Mouse (Mus musculus): ENCODE data around the gene Dapp1. TPM values are rescaled to one million over a fixed set of nuclear protein-coding genes. Genes with fewer than 3 reads are reported as not detected.
"Not testable (repeated sequence)": the region's sequence is repeated elsewhere in the genome, so short reads cannot be mapped to it uniquely, and the experiment has no call there.

Gene Dapp1
- polyA plus RNA-seq, 1 experiment = 0.16 TPM

DNA sequence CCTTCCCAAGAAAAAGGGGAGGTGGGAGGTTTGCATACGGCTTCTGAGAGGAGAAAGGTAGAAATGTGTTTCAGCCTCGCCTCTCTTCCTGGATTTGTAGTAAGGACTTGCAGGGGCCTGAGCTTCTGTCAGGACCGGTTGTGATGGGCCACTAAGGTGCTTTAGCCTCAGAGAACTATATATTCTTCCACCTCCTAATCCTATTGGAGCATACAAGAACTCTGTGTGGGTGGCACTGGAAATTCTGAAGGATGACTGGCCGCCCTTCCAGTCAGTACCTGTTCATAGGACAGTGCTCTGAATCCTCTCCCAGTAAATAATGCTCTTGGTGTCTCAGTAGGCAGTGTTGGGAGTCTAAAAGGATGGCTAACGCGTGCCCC, 62.4 kb downstream of the Dapp1 start:
- Histone ChIP-seq H3ac (ENCODE audit: control insufficient read depth, insufficient read length) (peak overlapping the region; percentile 45), H3K27me3 (ENCODE audit: control insufficient read depth, insufficient read depth, insufficient read length) (no peaks in the 10 kb centered on the region), H3K79me2 (ENCODE audit: control insufficient read depth, insufficient read depth) (peaks cover 24% of the 10 kb centered on the region), H3K4me2 (ENCODE audit: low read depth) (peak overlapping the region; percentile 71), H3K36me3 (ENCODE audit: control insufficient read depth, insufficient read depth) (peaks cover 4% of the 10 kb centered on the region), H3K4me3 (peak overlapping the region; percentile 87)
- TF ChIP-seq USF1 (IDR thresholded peaks at IDR 0.05; ENCODE audit: low read depth) (no peak), MYOG (IDR thresholded peaks at IDR 0.05; ENCODE audit: control insufficient read depth in 1 of 3, insufficient read depth in 1 of 3, insufficient read length in 2 of 3, low read depth in 2 of 3) (no peak), REST (IDR thresholded peaks at IDR 0.05; ENCODE audit: insufficient read depth, insufficient read length) (no peak), MAX (IDR thresholded peaks at IDR 0.05; ENCODE audit: low read depth) (no peak), TCF12 (IDR thresholded peaks at IDR 0.05; ENCODE audit: insufficient read depth, poor library complexity, severe bottlenecking) (no peak), POLR2A (IDR thresholded peaks at IDR 0.05; ENCODE audit: insufficient read length, low read depth) (no peak), MYOD1 (IDR thresholded peaks at IDR 0.05; ENCODE audit: control insufficient read depth in 1 of 3, insufficient read length in 2 of 3, low read depth in 2 of 3) (no peak), E2F4 (IDR thresholded peaks at IDR 0.05; ENCODE audit: insufficient read depth) (no peak), SRF (IDR thresholded peaks at IDR 0.05; ENCODE audit: control insufficient read depth, insufficient read length, low read depth) (no peak), TCF3 (IDR thresholded peaks at IDR 0.05; ENCODE audit: insufficient read length, low read depth) (no peak), CEBPB (IDR thresholded peaks at IDR 0.05; ENCODE audit: insufficient read depth, poor library complexity, severe bottlenecking) (no peak), POLR2AphosphoS2 (IDR thresholded peaks at IDR 0.05; ENCODE audit: insufficient read length, low read depth) (no peak)

GRCm38 (mm10) chr3:137918172-137918931, 63.0 kb downstream of the Dapp1 start, which contains the start of gene Lamtor3:
Lamtor3 (plus strand) TSS chr3:137918506.
- Histone ChIP-seq H3K27me3 (ENCODE audit: control insufficient read depth, insufficient read depth, insufficient read length) (no peaks in the 10 kb centered on the region), H3K36me3 (ENCODE audit: control insufficient read depth, insufficient read depth) (peaks cover 4% of the 10 kb centered on the region), H3ac (ENCODE audit: control insufficient read depth, insufficient read length) (peak within 1 kb of the TSS; percentile 45), H3K4me3 (peak within 1 kb of the TSS; percentile 87), H3K4me2 (ENCODE audit: low read depth) (peak within 1 kb of the TSS; percentile 80), H3K79me2 (ENCODE audit: control insufficient read depth, insufficient read depth) (peaks cover 24% of the 10 kb centered on the region)
- TF ChIP-seq POLR2A (IDR thresholded peaks at IDR 0.05; ENCODE audit: insufficient read length, low read depth) (peak; percentile 53), SRF (IDR thresholded peaks at IDR 0.05; ENCODE audit: control insufficient read depth, insufficient read length, low read depth) (no peak), POLR2AphosphoS2 (IDR thresholded peaks at IDR 0.05; ENCODE audit: insufficient read length, low read depth) (peak; percentile 62)

DNA sequence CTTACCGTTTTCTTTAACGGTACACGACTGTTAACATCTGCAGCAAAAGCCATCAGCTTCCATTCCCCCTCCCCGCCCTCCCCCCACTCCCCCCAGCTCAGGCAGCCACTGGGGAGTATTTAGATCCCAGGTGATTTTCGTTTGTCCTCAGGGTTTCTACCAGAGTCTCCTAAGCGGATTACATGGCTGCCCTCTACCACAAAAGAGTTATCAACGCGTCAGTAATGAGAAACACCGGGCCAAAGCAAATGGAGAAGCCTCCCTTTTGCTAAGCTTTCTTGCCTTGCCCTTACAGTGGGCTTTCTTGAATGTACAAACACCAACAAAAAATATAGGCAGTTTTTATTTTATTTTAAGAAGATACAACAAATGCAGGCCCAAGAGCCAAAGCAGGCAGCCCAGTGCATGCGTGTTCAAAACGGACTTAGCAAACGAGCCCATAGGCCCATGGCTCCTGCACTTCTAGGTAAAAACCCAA, 63.6 kb downstream of the Dapp1 start:
- peaks cover 4% of the 10 kb centered on the region for H3K36me3 ChIP-seq (ENCODE audit: control insufficient read depth, insufficient read depth)
- peak overlapping the region; percentile 80 for H3K4me2 ChIP-seq (ENCODE audit: low read depth)
- peak overlapping the region; percentile 87 for H3K4me3 ChIP-seq
- H3K79me2 ChIP-seq (ENCODE audit: control insufficient read depth, insufficient read depth) = peaks cover 24% of the 10 kb centered on the region
- H3K27me3 ChIP-seq (ENCODE audit: control insufficient read depth, insufficient read depth, insufficient read length) = no peaks in the 10 kb centered on the region
- H3ac ChIP-seq (ENCODE audit: control insufficient read depth, insufficient read length) = peak overlapping the region; percentile 45
- TF ChIP-seq TCF12 (IDR thresholded peaks at IDR 0.05; ENCODE audit: insufficient read depth, poor library complexity, severe bottlenecking) (no peak), POLR2A (IDR thresholded peaks at IDR 0.05; ENCODE audit: insufficient read length, low read depth) (no peak), POLR2AphosphoS2 (IDR thresholded peaks at IDR 0.05; ENCODE audit: insufficient read length, low read depth) (no peak), E2F4 (IDR thresholded peaks at IDR 0.05; ENCODE audit: insufficient read depth) (no peak), CEBPB (IDR thresholded peaks at IDR 0.05; ENCODE audit: insufficient read depth, poor library complexity, severe bottlenecking) (no peak), REST (IDR thresholded peaks at IDR 0.05; ENCODE audit: insufficient read depth, insufficient read length) (no peak)

- H3K27me3 ChIP-seq (ENCODE audit: control insufficient read depth, insufficient read depth, insufficient read length); H3K4me2 ChIP-seq (ENCODE audit: low read depth); H3K4me3 ChIP-seq; H3ac ChIP-seq (ENCODE audit: control insufficient read depth, insufficient read length); H3K36me3 ChIP-seq (ENCODE audit: control insufficient read depth, insufficient read depth): not testable (repeated sequence)
- peaks cover 11% of the 10 kb centered on the region for H3K79me2 ChIP-seq (ENCODE audit: control insufficient read depth, insufficient read depth)
Measured at GRCm38 (mm10) chr3:137914567-137914966, 66.8 kb downstream of the Dapp1 start.

- Histone ChIP-seq H3K79me2 (ENCODE audit: control insufficient read depth, insufficient read depth) (no peaks in the 10 kb centered on the region), H3K4me2 (ENCODE audit: low read depth) (no peak overlapping the region), H3ac (ENCODE audit: control insufficient read depth, insufficient read length) (no peak overlapping the region), H3K4me3 (no peak overlapping the region), H3K36me3 (ENCODE audit: control insufficient read depth, insufficient read depth) (no peaks in the 10 kb centered on the region), H3K27me3 (ENCODE audit: control insufficient read depth, insufficient read depth, insufficient read length) (no peaks in the 10 kb centered on the region)
- TF ChIP-seq POLR2A (IDR thresholded peaks at IDR 0.05; ENCODE audit: insufficient read length, low read depth) = no peak
- no peak for TF ChIP-seq TCF12 (IDR thresholded peaks at IDR 0.05; ENCODE audit: insufficient read depth, poor library complexity, severe bottlenecking)
- TF ChIP-seq POLR2AphosphoS2 (IDR thresholded peaks at IDR 0.05; ENCODE audit: insufficient read length, low read depth) = no peak
- TF ChIP-seq E2F4 (IDR thresholded peaks at IDR 0.05; ENCODE audit: insufficient read depth) = no peak
- TF ChIP-seq SRF (IDR thresholded peaks at IDR 0.05; ENCODE audit: control insufficient read depth, insufficient read length, low read depth) = no peak
- no peak for TF ChIP-seq REST (IDR thresholded peaks at IDR 0.05; ENCODE audit: insufficient read depth, insufficient read length)
- no peak for TF ChIP-seq MYOG (IDR thresholded peaks at IDR 0.05; ENCODE audit: control insufficient read depth in 1 of 3, insufficient read depth in 1 of 3, insufficient read length in 2 of 3, low read depth in 2 of 3)
- no peak for TF ChIP-seq CEBPB (IDR thresholded peaks at IDR 0.05; ENCODE audit: insufficient read depth, poor library complexity, severe bottlenecking)
- TF ChIP-seq USF1 (IDR thresholded peaks at IDR 0.05; ENCODE audit: low read depth) = no peak
- no peak for TF ChIP-seq MAX (IDR thresholded peaks at IDR 0.05; ENCODE audit: low read depth)
- TF ChIP-seq TCF3 (IDR thresholded peaks at IDR 0.05; ENCODE audit: insufficient read length, low read depth) = no peak
- TF ChIP-seq MYOD1 (IDR thresholded peaks at IDR 0.05; ENCODE audit: control insufficient read depth in 1 of 3, insufficient read length in 2 of 3, low read depth in 2 of 3) = no peak
Measured at GRCm38 (mm10) chr3:137913093-137913492, 68.3 kb downstream of the Dapp1 start.

All from myocyte (in vitro differentiated cells).